Mouse (Mus musculus) adrenal gland (tissue): ENCODE results near the gene 5730522E02Rik.

ENCODE experiments used
- microRNA-seq, 2 experiments: library from miRNA; unstranded; fragments of <30 nt; microRNA quantifications; one replicate each; pipeline ENCODE4; 2019

5730522E02Rik gene

Small RNAs within 50 kb of the gene (microRNA-seq; reads per million reads assigned to microRNA genes)
- gene Mir6372 = 0 reads per million in 2 experiments
